Comparison of ENCODE assay signal across 14 mouse cellular contexts in the genomic region with DNA sequence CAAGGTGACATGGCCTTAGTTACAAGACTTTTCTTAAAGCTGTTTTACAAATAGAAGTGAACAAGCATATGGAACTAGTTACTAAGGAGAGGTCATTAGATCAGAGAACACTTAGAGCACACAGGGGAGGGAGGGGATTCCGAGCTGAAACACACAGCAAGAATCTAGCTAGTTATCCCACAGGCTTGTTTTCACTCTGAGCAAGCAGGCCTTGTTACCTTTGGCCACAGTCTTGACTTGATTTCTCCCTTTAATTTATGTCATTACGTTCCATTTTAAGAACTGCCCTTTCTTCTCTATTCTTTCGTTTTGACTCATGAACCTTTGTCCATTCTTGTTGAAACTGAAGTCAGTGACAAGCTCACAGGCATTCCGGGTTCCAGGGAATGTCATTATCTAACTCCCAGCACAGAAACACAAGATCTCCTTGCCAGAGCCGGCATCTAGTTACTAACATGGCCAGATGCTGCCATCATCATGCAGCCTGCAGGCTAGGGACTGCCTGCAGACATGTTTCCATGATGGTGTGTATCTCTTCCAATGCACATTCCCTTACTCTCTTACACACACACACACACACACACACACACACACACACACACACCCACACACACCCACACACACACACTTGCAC.
DNase-seq lines count a peak whose midpoint lies in the region; ATAC-seq lines count a peak whose summit lies in the region.
"Had no signal": no experiment of that assay in that cellular context is flagged by ENCODE, and none has a peak within 500 bp of the region (broad histone marks: within the 10 kb centered on the region; RNA-seq: fewer than 3 reads in every experiment).

No protein-coding gene starts in this region.

- H3K4me2 ChIP-seq in kidney, embryonic 15.5 days: no peak overlapping the region
- H3K4me2 ChIP-seq in embryonic facial prominence, embryonic 14.5 days (ENCODE audit: low read depth, low read length): no peak overlapping the region
- no peak overlapping the region for H3K4me2 ChIP-seq in limb, embryonic 15.5 days
- H3K4me2 ChIP-seq: lung, embryonic 14.5 days; neural tube, embryonic 13.5 days had no signal

- no peak for DNase-seq in kidney, postnatal 25 days
- peak; percentile 61 for DNase-seq in embryo, embryonic 10.5 days (ENCODE audit: low spot score)
- DNase-seq in embryonic facial prominence, embryonic 14.5 days (ENCODE audit: low spot score): peak; percentile 54
- no peak for DNase-seq in urinary bladder, postnatal 14 days (ENCODE audit: low spot score)
- no peak for DNase-seq in left cerebral cortex, postnatal 36 days (ENCODE audit: low spot score in 2 of 2)
- DNase-seq: heart, postnatal 4 days; kidney, postnatal 10 days; liver; lung, embryonic 14.5 days; retina, postnatal 1 day had no signal

- H3K4me3 ChIP-seq in kidney, embryonic 15.5 days (replicated peaks): no peak overlapping the region
- H3K4me3 ChIP-seq in embryonic facial prominence, embryonic 14.5 days (ENCODE audit: low read depth, low read length): no peak overlapping the region
- H3K4me3 ChIP-seq in limb, embryonic 15.5 days: no peak overlapping the region
- H3K4me3 ChIP-seq: neural tube, embryonic 13.5 days had no signal

- H3K27ac ChIP-seq in kidney, embryonic 15.5 days: 0 out of 2 replicates have a peak overlapping the region, but pooled peaks have one; percentile 58
- H3K27ac ChIP-seq in embryonic facial prominence, embryonic 14.5 days (replicated peaks; ENCODE audit: low read depth, low read length): 0 out of 2 replicates have a peak overlapping the region, but pooled peaks have one; percentile 44
- H3K27ac ChIP-seq in limb, embryonic 15.5 days: peak overlapping the region; percentile 54; the same call in 1 of the 2 replicates
- H3K27ac ChIP-seq: neural tube, embryonic 13.5 days had no signal

- H3K9me3 ChIP-seq in kidney, embryonic 15.5 days (replicated peaks): no peaks in the 10 kb centered on the region
- H3K9me3 ChIP-seq in embryonic facial prominence, embryonic 14.5 days (ENCODE audit: control insufficient read depth, low read length): no peaks in the 10 kb centered on the region
- H3K9me3 ChIP-seq in limb, embryonic 15.5 days: no peaks in the 10 kb centered on the region
- H3K9me3 ChIP-seq: neural tube, embryonic 13.5 days had no signal

- no peaks in the 10 kb centered on the region for H3K36me3 ChIP-seq in kidney, embryonic 15.5 days
- no peaks in the 10 kb centered on the region for H3K36me3 ChIP-seq in embryonic facial prominence, embryonic 14.5 days (ENCODE audit: control insufficient read depth, insufficient read depth, low read length)
- no peaks in the 10 kb centered on the region for H3K36me3 ChIP-seq in limb, embryonic 15.5 days
- H3K36me3 ChIP-seq: neural tube, embryonic 13.5 days had no signal

- ATAC-seq in kidney, embryonic 15.5 days (replicated peaks; ENCODE audit: low FRiP score): no peak
- ATAC-seq in embryonic facial prominence, embryonic 14.5 days (ENCODE audit: low read depth): no peak
- ATAC-seq in limb, embryonic 15.5 days (ENCODE audit: insufficient number of reproducible peaks, low FRiP score, low TSS enrichment, low read depth): no peak
- ATAC-seq: Patski had no signal

- intact Hi-C loops in left cerebral cortex, postnatal 36 days (cut with DNase I): no loop called here

- H3K4me1 ChIP-seq in kidney, embryonic 15.5 days: peaks cover 23% of the 10 kb centered on the region
- peaks cover 21% of the 10 kb centered on the region for H3K4me1 ChIP-seq in embryonic facial prominence, embryonic 14.5 days (ENCODE audit: control insufficient read depth, insufficient read depth, low read length)
- peaks cover 33% of the 10 kb centered on the region for H3K4me1 ChIP-seq in limb, embryonic 15.5 days

- H3K27me3 ChIP-seq in kidney, embryonic 15.5 days: no peaks in the 10 kb centered on the region
- no peaks in the 10 kb centered on the region for H3K27me3 ChIP-seq in embryonic facial prominence, embryonic 14.5 days (replicated peaks; ENCODE audit: control insufficient read depth, insufficient read depth, low read length)
- no peaks in the 10 kb centered on the region for H3K27me3 ChIP-seq in limb, embryonic 15.5 days
- H3K27me3 ChIP-seq: neural tube, embryonic 13.5 days; Patski had no signal

- no peak overlapping the region for H3K9ac ChIP-seq in kidney, embryonic 15.5 days
- H3K9ac ChIP-seq in embryonic facial prominence, embryonic 14.5 days (ENCODE audit: low read depth, low read length): no peak overlapping the region
- H3K9ac ChIP-seq in limb, embryonic 15.5 days: no peak overlapping the region
- H3K9ac ChIP-seq: lung, embryonic 14.5 days; neural tube, embryonic 13.5 days had no signal

- WGBS in kidney, embryonic 15.5 days: 57% methylated on average over 5 of the region's 5 CpGs
- 26% methylated on average over 5 of the region's 5 CpGs for WGBS in embryonic facial prominence, embryonic 14.5 days
- WGBS in limb, embryonic 15.5 days: 24% methylated on average over 5 of the region's 5 CpGs

Comparison
In these comparisons a context has a peak if more than half of its experiments do, and no peak if none do; other contexts are left out.
1. DNase-seq: peak in embryo, embryonic 10.5 days (single experiment) and embryonic facial prominence, embryonic 14.5 days (single experiment); none in kidney, postnatal 25 days (0 of 2), urinary bladder, postnatal 14 days (single experiment) and left cerebral cortex, postnatal 36 days (0 of 2).
2. Peak in every context shown above with its lines, with median percentiles within 50 percentile points of each other: H3K27ac ChIP-seq.